Mouse (Mus musculus) mature B cell (primary cell): ENCODE results near the gene Ocm.

Source experiments
- in situ Hi-C: fragments of 300-500 bp; cut with MboI; formaldehyde crosslinking; loops from 2 replicates; pipeline ENCODE4 v1.14.3; 2019

The Ocm gene

DNA sequence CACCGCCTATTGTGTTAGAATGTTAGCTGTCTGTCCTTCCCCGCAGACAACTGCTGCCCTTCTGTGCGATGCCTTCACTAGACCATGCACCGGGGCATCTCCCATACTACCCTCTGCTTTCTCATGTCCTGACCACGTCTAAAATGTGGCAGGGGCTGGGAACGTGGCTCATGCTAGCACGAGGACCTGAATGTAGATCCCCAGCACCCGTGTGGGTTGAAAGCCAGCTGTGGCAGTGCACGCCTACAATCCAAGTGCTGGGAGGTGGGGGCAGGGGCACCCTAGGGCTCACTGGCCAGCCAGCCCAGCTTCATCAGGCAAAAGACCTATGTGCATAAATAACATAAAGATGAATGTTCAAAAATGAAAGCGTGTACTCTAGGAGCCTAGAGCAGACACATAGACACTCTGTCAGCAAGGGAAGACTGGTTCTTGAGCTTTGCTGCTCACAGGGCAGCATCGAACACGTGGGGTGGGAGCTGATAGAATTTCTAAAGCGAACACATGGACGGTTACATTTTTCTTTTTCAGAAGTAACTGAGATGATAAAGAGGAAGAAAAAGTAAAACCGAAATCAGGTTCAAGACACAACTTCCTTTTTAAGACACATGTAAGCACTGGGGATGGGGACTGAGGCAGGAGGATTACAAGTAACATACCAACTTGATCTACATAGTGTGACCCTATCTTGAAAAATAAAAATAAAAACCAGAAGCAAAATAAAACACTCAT is 23.8 kb downstream of the Ocm start:
- in situ Hi-C loops, result no loop called here

DNA sequence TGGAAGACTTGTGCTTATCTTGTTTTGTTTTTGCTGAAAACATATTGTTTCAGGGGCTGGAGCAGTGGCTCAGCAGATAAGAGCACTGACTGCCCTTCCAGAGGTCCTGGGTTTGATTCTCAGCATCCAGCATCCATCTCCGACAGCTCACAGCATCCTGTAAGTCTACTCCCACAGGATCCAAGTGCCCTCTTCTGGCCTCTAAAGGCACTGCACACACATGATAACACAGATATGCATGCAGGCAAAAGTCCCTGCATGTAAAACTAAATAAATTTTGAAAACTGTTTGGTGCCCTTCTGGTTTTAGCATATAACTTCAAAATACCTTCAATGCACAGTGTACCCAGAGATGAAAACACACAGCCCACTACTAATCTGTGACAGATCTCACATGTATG is 27.1 kb downstream of the Ocm start:
- in situ Hi-C loops, result no loop called here

DNA sequence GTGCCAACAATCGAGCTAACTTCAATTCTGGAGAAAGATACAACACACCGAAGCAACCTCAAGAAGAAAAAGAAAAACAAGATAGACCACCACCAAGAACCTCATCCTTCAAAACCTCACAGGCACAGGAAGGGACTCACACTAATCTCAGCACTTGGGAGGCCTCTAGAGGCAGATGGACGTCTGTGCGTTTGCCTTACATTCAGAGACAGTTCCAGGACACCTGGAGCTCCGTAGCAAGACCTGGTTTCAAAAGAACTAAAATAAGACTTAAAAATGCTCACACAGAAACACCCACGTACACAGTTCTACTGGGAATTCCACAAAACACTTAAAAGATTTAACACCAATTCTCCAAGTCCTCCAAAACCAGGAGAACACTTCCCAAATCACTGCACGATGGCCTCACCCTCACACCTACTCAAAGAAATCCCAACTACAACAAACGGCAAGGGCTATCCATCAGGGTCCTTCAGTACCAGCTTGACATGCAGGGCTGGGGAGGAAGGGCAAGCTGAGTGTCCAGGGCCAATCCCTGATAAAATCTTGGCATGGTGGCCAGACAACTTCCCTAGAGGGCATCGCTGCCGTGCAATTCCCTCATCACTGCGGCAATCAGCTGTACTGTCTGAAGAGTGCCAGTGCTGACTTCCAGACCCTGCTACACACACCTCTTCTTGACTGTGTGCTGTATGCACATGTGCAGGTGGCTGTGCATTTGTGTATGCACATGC is 31.7 kb downstream of the Ocm start:
- in situ Hi-C loops, result no loop called here

DNA sequence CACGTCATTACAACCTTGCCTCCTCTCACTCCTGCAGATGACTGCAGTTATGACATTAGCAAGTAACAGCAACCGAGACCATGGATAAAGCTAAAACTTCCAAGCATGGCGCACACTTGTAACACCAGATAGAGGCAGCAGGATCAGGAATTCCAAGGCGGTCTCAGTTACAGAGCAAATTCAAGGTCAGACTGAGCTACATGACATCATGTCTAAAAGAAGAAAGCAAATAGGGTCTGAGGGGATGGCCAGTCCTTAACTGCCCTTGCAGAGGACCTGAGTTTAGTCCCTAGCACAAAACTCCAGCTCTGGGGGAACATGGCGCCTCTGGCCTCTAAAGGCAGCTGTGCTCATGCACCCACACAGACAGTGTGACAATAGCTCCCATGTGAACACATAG is 32.6 kb downstream of the Ocm start:
- in situ Hi-C loops, result no loop called here

DNA sequence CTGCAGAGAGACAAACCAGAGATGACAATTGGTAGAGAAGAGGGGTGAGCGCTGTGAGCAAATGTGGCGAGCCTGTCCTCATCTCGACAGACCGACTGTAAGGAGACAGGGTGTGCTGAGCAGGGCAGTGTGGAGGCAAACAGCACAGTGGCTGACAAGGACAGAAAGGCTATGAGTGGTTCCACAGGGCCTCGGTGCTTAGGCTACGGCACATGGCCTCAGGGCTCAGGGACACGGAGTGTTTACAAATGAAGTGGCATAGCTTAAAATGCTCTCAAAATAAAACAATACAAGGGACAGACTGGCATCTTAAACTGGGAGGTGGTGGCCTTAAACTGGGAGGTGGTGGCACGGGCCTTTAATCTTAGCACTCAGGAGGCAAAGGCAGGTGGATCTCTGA is 33.2 kb downstream of the Ocm start:
- in situ Hi-C loops, result no loop called here

DNA sequence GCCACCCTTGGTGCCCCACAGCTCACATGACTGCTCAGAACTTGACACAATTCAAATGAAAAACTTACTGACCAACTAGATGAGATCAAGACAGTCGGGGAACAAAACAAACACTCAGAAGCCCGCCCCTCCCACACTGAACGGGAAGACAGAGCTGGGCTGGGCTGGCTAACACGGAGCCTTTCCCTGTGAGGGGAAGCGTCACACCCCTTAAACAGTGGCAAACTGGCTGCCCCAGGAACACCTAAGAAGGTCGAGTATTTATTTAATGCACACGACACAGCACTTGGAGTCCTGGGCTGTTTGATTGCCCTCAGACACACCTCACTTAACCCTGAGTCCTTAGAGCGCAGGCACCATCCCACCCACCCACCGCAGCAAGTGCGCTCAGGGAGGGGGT is 33.8 kb downstream of the Ocm start:
- in situ Hi-C loops, result no loop called here

DNA sequence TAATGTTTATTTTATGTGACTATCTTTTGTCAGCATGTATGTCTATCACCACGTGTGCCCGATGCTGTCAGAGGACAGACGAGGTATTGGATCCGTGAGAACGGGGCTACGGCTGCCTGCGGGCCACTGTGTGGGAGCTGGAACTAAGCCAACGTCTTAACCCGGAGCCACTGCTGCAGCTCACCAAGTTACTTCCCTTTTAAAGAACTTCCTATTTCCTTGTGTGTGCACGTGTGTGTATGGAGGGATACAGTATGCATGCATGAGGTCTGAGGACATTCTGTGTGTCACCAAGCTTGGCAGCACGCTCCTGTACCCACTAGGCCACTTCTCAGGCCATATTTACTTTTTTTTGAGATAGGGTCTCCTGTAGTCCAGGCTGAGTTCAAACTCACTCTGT is 36.4 kb downstream of the Ocm start:
- in situ Hi-C loops, result no loop called here

DNA sequence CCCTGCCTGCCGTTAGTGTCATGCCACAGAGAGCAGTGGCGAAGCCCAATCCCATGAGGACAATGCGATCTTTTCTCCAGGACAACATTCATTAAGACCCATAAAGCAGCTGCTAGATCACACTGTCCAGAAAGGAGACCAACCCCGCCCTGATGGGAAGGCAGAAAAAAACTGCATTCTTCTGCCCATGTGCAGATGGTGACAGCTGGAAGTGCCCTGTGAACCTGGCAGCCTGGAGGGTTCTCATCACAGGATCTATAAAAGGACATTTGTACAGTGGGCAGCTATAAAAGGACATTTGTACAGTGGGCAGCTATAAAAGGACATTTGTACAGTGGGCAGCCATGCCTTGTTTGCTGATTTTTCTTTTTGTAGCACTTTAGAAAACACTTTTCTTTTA is 37.4 kb downstream of the Ocm start:
- in situ Hi-C loops, result no loop called here

DNA sequence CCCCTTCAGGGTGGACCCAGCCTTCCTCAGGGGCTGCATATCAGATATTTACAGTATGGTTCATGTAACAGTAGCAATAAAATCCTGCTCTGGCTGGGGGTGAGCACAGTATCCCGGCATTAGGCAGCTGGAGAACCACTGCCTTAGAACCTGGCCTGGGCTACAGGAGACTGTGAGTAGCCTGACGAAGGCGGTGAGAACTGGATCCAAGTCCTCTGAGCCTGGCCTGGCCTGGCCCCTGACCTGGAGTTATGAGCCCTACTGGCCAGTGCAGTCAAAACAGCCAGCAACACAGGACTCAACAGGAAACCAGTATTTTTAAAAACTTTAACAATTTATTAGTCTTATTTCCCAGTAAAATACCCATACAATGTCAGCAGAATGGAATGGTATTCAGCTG is 38.9 kb downstream of the Ocm start:
- in situ Hi-C loops, result no loop called here

DNA sequence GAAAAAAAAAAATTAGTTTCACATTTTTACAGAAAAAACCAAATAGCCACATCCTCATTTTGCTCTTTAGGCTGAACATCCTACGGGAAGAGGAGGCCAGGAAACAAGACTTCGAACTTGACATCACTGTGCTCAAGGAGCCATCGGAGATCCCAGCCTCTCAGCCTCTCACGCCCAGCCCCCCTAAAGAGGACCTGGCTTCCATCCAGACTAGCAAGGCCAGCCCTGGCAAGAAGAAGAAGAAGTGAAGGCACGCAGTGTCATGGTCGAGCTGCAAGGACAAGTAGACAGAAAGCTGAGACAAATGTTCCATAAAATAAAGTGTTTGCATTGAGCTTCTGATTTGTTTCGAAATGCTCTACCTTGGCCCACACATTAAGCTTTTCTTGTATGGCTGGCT is 41.1 kb downstream of the Ocm start:
- in situ Hi-C loops, result no loop called here

DNA sequence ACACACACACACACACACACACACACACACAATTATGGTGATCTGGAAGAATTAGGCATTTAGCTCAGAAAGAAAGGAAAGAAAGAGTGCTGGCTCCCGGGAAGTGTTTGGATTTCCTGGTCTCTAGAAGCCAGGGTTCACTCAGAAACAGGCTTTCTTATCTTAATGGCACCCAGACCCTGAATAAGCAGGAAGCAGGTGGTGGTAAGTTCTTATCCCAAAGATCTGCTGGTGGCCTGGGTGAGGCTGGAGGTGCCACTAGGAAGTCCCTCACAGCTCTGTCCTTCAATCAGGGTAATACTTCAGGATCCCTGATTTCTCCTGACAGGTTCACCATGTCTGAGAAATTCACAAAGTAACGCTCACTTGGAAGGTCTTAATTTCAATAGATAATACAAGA is 44.1 kb downstream of the Ocm start:
- in situ Hi-C loops, result no loop called here

DNA sequence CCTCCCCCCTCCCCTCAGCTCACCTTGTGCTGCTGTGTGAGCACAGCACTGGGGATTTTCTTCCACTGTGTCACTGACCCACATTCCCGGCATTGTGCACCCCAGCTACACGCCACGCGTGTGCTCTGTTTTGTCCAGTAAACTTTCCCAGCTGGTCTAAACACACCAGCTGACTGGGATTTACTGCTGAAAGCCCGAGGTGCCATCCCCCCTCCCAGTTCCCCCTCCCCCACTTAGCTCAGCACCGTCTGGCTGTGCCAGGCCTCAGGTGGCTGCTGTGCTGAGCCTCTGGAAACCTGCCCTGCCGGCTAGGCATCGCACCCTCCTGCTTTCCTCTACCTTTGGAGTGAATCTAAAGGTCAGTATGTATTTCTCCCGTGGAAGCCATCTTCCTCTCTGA is 45.6 kb downstream of the Ocm start:
- in situ Hi-C loops, result no loop called here

DNA sequence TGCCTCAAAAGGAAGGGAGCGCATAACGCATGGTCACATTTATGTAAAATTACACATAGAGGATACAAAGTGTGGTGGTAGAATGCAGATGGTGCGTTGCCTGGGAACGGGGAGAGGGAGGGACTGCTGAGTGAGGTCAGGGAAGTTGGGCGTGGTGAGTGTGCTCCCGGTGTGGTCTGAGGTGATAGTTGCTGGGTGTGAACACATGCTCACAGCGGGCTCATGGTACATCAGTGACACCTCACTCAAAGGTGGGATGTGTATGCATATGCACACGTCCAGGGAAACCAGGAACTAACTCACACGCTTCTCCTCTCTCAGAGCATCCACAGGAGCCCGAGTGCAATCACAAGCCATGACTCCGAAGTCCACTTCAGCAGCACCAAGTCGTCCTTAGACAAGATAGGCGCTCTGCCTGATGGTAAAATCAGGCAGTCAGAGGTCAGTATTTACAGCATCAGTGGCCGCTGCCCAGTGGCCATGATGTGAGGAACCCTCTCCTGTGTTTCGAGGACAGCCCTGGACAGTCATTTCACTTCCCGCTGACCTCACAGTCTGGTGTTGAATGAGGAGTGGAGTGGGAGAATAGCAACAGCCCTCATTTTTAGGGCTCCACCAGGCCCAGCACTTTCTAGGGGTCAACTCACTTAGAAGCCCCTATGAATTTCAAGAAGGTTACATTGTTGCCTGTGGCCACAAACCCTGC is 49.6 kb downstream of the Ocm start:
- in situ Hi-C loops, result no loop called here

DNA sequence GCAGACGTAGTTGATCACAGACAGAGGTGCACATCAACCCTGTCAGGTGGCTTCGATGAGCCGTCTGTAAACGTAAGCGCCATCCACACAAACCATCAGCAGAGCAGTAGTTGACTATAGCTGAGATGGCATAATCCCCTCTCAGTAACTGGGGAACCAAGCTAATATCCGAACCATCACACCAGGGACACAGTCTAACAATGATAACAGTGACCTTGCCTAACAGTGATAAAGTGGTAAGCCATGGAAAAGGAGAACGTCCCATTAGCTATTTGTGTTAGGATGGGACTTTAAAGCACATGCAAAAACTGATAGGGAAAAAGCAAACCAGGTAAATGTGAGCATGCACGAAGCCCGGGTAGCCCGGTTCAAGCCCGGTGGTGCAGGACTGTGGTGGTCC is 50.2 kb downstream of the Ocm start:
- in situ Hi-C loops, result no loop called here

DNA sequence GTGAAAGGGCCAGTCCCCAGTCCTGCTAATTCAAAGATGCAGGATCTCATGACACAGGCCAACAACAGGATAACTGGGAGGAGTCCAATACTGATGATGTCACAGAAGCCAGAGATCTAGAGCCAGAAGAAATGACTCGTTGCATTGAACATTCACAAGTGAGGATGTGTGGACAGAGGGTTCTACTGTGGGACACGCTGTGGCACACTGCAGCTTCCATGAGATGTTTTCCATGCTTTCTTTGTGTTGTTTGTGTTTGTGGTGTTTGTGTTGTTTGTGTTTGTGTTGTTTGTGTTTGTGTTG is 50.9 kb downstream of the Ocm start:
- in situ Hi-C loops, result no loop called here

DNA sequence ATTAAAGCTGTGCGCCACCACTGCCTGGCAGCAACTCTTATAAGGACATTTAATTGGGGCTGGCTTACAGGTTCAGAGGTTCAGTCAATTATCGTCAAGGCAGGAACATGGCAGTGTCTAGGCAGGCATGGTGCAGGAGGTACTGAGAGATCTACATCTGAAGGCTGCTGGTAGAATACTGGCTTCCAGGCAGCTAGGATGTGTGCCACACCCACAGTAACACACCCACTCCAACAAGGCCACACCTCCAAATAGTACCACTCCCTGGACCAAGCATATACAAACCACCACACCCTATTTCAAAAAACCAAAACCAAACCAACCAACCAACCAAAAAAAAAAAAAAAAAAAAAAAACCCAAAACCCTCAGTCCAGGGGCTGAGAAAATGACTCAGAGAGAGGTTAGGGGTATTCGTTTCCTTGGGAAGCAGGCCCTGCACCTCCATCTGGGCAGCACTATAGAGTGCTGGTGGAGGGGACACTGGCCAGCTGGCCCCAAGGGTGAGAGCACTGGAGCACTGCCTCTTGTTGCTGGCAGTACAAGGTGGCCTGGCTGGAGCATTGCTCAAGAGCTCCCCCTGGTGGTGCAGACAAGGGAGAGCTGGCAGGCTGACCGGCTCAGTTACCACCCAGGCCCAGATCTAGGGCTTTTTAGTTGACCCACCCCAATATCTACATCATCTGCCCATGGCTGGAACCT is 51.4 kb downstream of the Ocm start:
- in situ Hi-C loops, result no loop called here

DNA sequence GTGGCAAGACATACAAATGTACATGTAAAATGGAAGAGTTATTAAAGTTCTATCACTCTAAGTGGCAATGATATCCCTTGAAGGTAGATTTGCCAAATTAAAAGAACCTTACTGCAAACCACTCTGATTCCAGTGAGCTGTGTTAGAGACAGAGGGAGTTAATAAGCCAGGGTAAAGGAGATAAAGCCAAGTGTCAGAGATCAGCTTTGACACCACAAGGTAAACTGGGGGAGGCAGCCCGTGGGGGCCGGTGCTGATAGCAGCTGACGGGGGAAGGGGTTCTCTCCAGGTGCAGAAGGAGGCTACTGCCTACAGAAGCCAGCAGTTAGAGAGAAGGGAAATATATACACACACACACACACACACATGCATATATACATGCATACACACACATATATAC is 53.8 kb downstream of the Ocm start:
- in situ Hi-C loops, result no loop called here
